Mouse (Mus musculus): ENCODE measurements around the gene Tk2.

GRCm38 (mm10) chr8:104205292-104205691, 43.1 kb downstream of the Tk2 start:
- no peak for TF ChIP-seq MAFK (IDR thresholded peaks at IDR 0.05; ENCODE audit: insufficient read depth, low read depth, low read length)
- no peak for TF ChIP-seq CHD2 (IDR thresholded peaks at IDR 0.05; ENCODE audit: low read depth, low read length)

All from ES-E14 (cell line).